Comparison of ENCODE assay signal across 9 mouse cellular contexts in the genomic region with DNA sequence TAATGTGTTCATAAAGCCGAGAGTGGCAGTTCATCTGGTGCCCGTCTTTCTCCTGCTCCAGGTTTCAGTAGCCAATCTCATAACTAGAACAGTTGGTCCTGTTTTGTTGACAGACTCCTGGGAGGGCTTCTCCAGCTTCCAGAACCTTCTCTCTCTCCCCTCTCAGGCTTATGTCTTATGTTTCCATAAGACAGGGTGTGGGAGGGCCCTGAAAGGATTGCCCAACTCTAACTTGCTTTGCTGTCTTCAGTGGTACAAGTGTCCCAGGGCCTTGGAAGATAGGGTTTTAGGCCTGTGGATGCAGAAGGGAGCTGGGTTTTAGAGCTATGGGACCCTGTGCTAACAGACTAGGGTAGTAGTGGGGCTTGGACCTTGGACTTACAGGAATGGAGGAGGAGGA. TPM values are rescaled to one million over a fixed set of nuclear protein-coding genes. Genes with fewer than 3 reads are reported as not detected.
DNase-seq lines count a peak whose midpoint lies in the region; ATAC-seq and TF ChIP-seq lines count a peak whose summit lies in the region.
"Had no signal": no experiment of that assay in that cellular context is flagged by ENCODE, and none has a peak within 500 bp of the region (broad histone marks: within the 10 kb centered on the region; RNA-seq: fewer than 3 reads in every experiment).

No protein-coding gene starts in this region.

- TF ChIP-seq POLR2A in limb, embryonic 14.5 days (IDR thresholded peaks at IDR 0.05; ENCODE audit: borderline replicate concordance, extremely low read depth, insufficient read depth, insufficient read length) = no peak

- H3K9me3 ChIP-seq in lung, postnatal 0 days (ENCODE audit: low read length) = no peaks in the 10 kb centered on the region
- no peaks in the 10 kb centered on the region for H3K9me3 ChIP-seq in limb, embryonic 14.5 days (ENCODE audit: control insufficient read depth, low read length)
- no peaks in the 10 kb centered on the region for H3K9me3 ChIP-seq in stomach, embryonic 15.5 days

- no peak for TF ChIP-seq EP300 in lung, postnatal 0 days (IDR thresholded peaks at IDR 0.05)

- TF ChIP-seq CTCF in lung, postnatal 0 days (IDR thresholded peaks at IDR 0.05) = no peak

- H3K4me3 ChIP-seq in lung, postnatal 0 days (ENCODE audit: low read depth, low read length) = peak overlapping the region; percentile 84; the same call in 1 of the 2 replicates
- H3K4me3 ChIP-seq in limb, embryonic 14.5 days (replicated peaks; ENCODE audit: low read length) = peak overlapping the region; percentile 93
- H3K4me3 ChIP-seq in stomach, embryonic 15.5 days (replicated peaks) = peak overlapping the region; percentile 95

- WGBS in lung, postnatal 0 days = 51% methylated on average over 2 of the region's 2 CpGs
- 51% methylated on average over 2 of the region's 2 CpGs for WGBS in limb, embryonic 14.5 days
- WGBS in stomach, embryonic 15.5 days = 71% methylated on average over 2 of the region's 2 CpGs

- H3K27ac ChIP-seq in lung, postnatal 0 days (ENCODE audit: low read length) = no peak overlapping the region
- H3K27ac ChIP-seq in limb, embryonic 14.5 days (replicated peaks; ENCODE audit: low read depth, low read length) = no peak overlapping the region
- H3K27ac ChIP-seq in stomach, embryonic 15.5 days = no peak overlapping the region; the same call in 1 of the 2 replicates

- intact Hi-C loops in left cerebral cortex, postnatal 25 days (cut with DNase I) = no loop called here

- H3K9ac ChIP-seq in lung, postnatal 0 days (replicated peaks; ENCODE audit: low read depth) = no peak overlapping the region
- H3K9ac ChIP-seq in limb, embryonic 14.5 days (ENCODE audit: low read depth, low read length, severe bottlenecking) = 0 out of 2 replicates have a peak overlapping the region, but pooled peaks have one; percentile 89
- peak overlapping the region; percentile 19; the same call in 1 of the 2 replicates for H3K9ac ChIP-seq in stomach, embryonic 15.5 days

- H3K4me1 ChIP-seq in lung, postnatal 0 days (ENCODE audit: insufficient read depth, low read depth, low read length) = peaks cover 23% of the 10 kb centered on the region; the same call in 1 of the 2 replicates
- peaks cover 20% of the 10 kb centered on the region for H3K4me1 ChIP-seq in limb, embryonic 14.5 days (ENCODE audit: control insufficient read depth, insufficient read depth, low read length)
- peaks cover 29% of the 10 kb centered on the region for H3K4me1 ChIP-seq in stomach, embryonic 15.5 days

- H3K27me3 ChIP-seq in lung, postnatal 0 days (replicated peaks; ENCODE audit: insufficient read depth, low read length) = no peaks in the 10 kb centered on the region
- H3K27me3 ChIP-seq in limb, embryonic 14.5 days (ENCODE audit: control insufficient read depth, insufficient read depth, low read length) = no peaks in the 10 kb centered on the region
- no peaks in the 10 kb centered on the region for H3K27me3 ChIP-seq in stomach, embryonic 15.5 days (replicated peaks)

- peaks cover 10% of the 10 kb centered on the region; the same call in 1 of the 2 replicates for H3K36me3 ChIP-seq in lung, postnatal 0 days (ENCODE audit: insufficient read depth, low read length)
- peaks cover 20% of the 10 kb centered on the region for H3K36me3 ChIP-seq in limb, embryonic 14.5 days (ENCODE audit: control insufficient read depth, insufficient read depth, low read length)
- H3K36me3 ChIP-seq in stomach, embryonic 15.5 days = 0 out of 2 replicates have a peak, but pooled peaks cover 7% of the 10 kb centered on the region

- no peak for ATAC-seq in lung, postnatal 0 days
- ATAC-seq in limb, embryonic 14.5 days (ENCODE audit: low FRiP score, low read depth) = no peak
- ATAC-seq in stomach, embryonic 15.5 days (ENCODE audit: insufficient read depth, low FRiP score, low read depth) = no peak

- peak overlapping the region; percentile 97 for H3K4me2 ChIP-seq in lung, postnatal 0 days (replicated peaks; ENCODE audit: low read depth, low read length)
- peak overlapping the region; percentile 95 for H3K4me2 ChIP-seq in limb, embryonic 14.5 days (replicated peaks; ENCODE audit: low read depth, low read length, severe bottlenecking)
- H3K4me2 ChIP-seq in stomach, embryonic 15.5 days = peak overlapping the region; percentile 95

- DNase-seq in adrenal gland, adult (ENCODE audit: inconsistent age in 2 of 2, low spot score in 1 of 2) = peak; percentile 17 to 57
- no peak for DNase-seq in adrenal gland, postnatal 14 days
- peak; percentile 55 for DNase-seq in lung, postnatal 0 days (ENCODE audit: low spot score)
- DNase-seq in lung, postnatal 4 days = no peak
- DNase-seq in limb, embryonic 14.5 days (ENCODE audit: low spot score) = no peak
- no peak for DNase-seq in adrenal gland, adult 2 months
- DNase-seq in left cerebral cortex, postnatal 25 days (ENCODE audit: low spot score in 2 of 2) = no peak

RNA-seq across cellular contexts. Expression of a gene that starts 1.8 kb away (rescaled TPM):
- total RNA-seq in adrenal gland, postnatal 14 days (2021) = 34.3 and 41.0 TPM in 2 replicates
- 8.4 and 9.1 TPM in 2 replicates for polyA plus RNA-seq in lung, postnatal 0 days (2015; fragmentation: Nextera tagmentation; extraction: Ambion mirVana)
- 31.0 and 35.4 TPM in 2 replicates for polyA plus RNA-seq in limb, embryonic 14.5 days (2012; rRNA removed)
- polyA plus RNA-seq in limb, embryonic 14.5 days (2014; fragmentation: Nextera tagmentation; extraction: Ambion mirVana) = 12.8 and 14.8 TPM in 2 replicates
- polyA plus RNA-seq in stomach, embryonic 15.5 days (2015; fragmentation: Nextera tagmentation; extraction: Ambion mirVana) = 11.5 and 11.9 TPM in 2 replicates
- 10 to 100 TPM; 36.5 to 49.5 TPM for total RNA-seq in adrenal gland, adult 2 months (2021)
- polyA plus RNA-seq in adrenal gland, adult 2 months (2012; rRNA removed) = 61.7 and 65.0 TPM in 2 replicates
- total RNA-seq in left cerebral cortex, postnatal 25 days (2021) = 10 to 100 TPM; 23.8 to 24.1 TPM

RNA-seq across cellular contexts. Expression of a gene that starts 30.3 kb away (rescaled TPM):
- 110 and 127 TPM in 2 replicates for total RNA-seq in adrenal gland, postnatal 14 days (2021)
- 243 and 261 TPM in 2 replicates for polyA plus RNA-seq in lung, postnatal 0 days (2015; fragmentation: Nextera tagmentation; extraction: Ambion mirVana)
- polyA plus RNA-seq in limb, embryonic 14.5 days (2012; rRNA removed) = 116 and 192 TPM in 2 replicates
- polyA plus RNA-seq in limb, embryonic 14.5 days (2014; fragmentation: Nextera tagmentation; extraction: Ambion mirVana) = 326 and 334 TPM in 2 replicates
- polyA plus RNA-seq in stomach, embryonic 15.5 days (2015; fragmentation: Nextera tagmentation; extraction: Ambion mirVana) = 308 and 336 TPM in 2 replicates
- 100 to 1,000 TPM in 1 of 2 experiments, 10 to 100 TPM in 1; 92.8 to 151 TPM for total RNA-seq in adrenal gland, adult 2 months (2021)
- polyA plus RNA-seq in adrenal gland, adult 2 months (2012; rRNA removed) = 48.1 and 48.3 TPM in 2 replicates
- 100 to 1,000 TPM in 1 of 2 experiments, 10 to 100 TPM in 1; 98.4 to 106 TPM for total RNA-seq in left cerebral cortex, postnatal 25 days (2021)

RNA-seq across cellular contexts. Expression of a gene that starts 30.5 kb away (rescaled TPM):
- 4.4 and 4.7 TPM in 2 replicates for total RNA-seq in adrenal gland, postnatal 14 days (2021)
- polyA plus RNA-seq in lung, postnatal 0 days (2015; fragmentation: Nextera tagmentation; extraction: Ambion mirVana) = 29.8 and 30.4 TPM in 2 replicates
- polyA plus RNA-seq in limb, embryonic 14.5 days (2012; rRNA removed) = 3.8 and 4.7 TPM in 2 replicates
- polyA plus RNA-seq in limb, embryonic 14.5 days (2014; fragmentation: Nextera tagmentation; extraction: Ambion mirVana) = 6.1 and 7.1 TPM in 2 replicates
- polyA plus RNA-seq in stomach, embryonic 15.5 days (2015; fragmentation: Nextera tagmentation; extraction: Ambion mirVana) = 6.7 and 6.9 TPM in 2 replicates
- total RNA-seq in adrenal gland, adult 2 months (2021) = 1 to 10 TPM; 5.2 to 9.9 TPM
- polyA plus RNA-seq in adrenal gland, adult 2 months (2012; rRNA removed) = 8.1 and 10.8 TPM in 2 replicates
- total RNA-seq in left cerebral cortex, postnatal 25 days (2021) = 10 to 100 TPM; 11.7 to 12.2 TPM
- polyA plus RNA-seq: erythroblast, embryonic 14.5 days had no signal

RNA-seq across cellular contexts. Expression of a gene that starts 35.5 kb away (rescaled TPM):
- 171 and 177 TPM in 2 replicates for total RNA-seq in adrenal gland, postnatal 14 days (2021)
- polyA plus RNA-seq in lung, postnatal 0 days (2015; fragmentation: Nextera tagmentation; extraction: Ambion mirVana) = 99.3 and 101 TPM in 2 replicates
- 198 and 206 TPM in 2 replicates for polyA plus RNA-seq in limb, embryonic 14.5 days (2012; rRNA removed)
- polyA plus RNA-seq in limb, embryonic 14.5 days (2014; fragmentation: Nextera tagmentation; extraction: Ambion mirVana) = 214 and 219 TPM in 2 replicates
- polyA plus RNA-seq in stomach, embryonic 15.5 days (2015; fragmentation: Nextera tagmentation; extraction: Ambion mirVana) = 200 and 222 TPM in 2 replicates
- total RNA-seq in adrenal gland, adult 2 months (2021) = 100 to 1,000 TPM; 136 to 160 TPM
- 94.1 and 119 TPM in 2 replicates for polyA plus RNA-seq in adrenal gland, adult 2 months (2012; rRNA removed)
- total RNA-seq in left cerebral cortex, postnatal 25 days (2021) = 10 to 100 TPM; 66.3 to 69.3 TPM

RNA-seq across cellular contexts. Expression of a gene that starts 47.8 kb away (rescaled TPM):
- total RNA-seq in adrenal gland, postnatal 14 days (2021) = 23.3 and 24.1 TPM in 2 replicates
- 45.4 and 48.4 TPM in 2 replicates for polyA plus RNA-seq in lung, postnatal 0 days (2015; fragmentation: Nextera tagmentation; extraction: Ambion mirVana)
- 58.3 and 72.3 TPM in 2 replicates for polyA plus RNA-seq in limb, embryonic 14.5 days (2012; rRNA removed)
- polyA plus RNA-seq in limb, embryonic 14.5 days (2014; fragmentation: Nextera tagmentation; extraction: Ambion mirVana) = 44.4 and 54.3 TPM in 2 replicates
- 49.7 and 51.8 TPM in 2 replicates for polyA plus RNA-seq in stomach, embryonic 15.5 days (2015; fragmentation: Nextera tagmentation; extraction: Ambion mirVana)
- total RNA-seq in adrenal gland, adult 2 months (2021) = 10 to 100 TPM; 20.1 to 27.2 TPM
- polyA plus RNA-seq in adrenal gland, adult 2 months (2012; rRNA removed) = 91.9 and 101 TPM in 2 replicates
- total RNA-seq in left cerebral cortex, postnatal 25 days (2021) = 10 to 100 TPM; 19.1 to 21.1 TPM

Comparison
In these comparisons a context has a peak if more than half of its experiments do, and no peak if none do; other contexts are left out.
1. DNase-seq: peak in adrenal gland, adult (2 of 2) and lung, postnatal 0 days (single experiment); none in adrenal gland, postnatal 14 days (single experiment), lung, postnatal 4 days (0 of 2), limb, embryonic 14.5 days (single experiment), adrenal gland, adult 2 months (single experiment) and left cerebral cortex, postnatal 25 days (0 of 2).
2. Peak in every context shown above with its lines, with median percentiles within 50 percentile points of each other: H3K4me2 ChIP-seq and H3K4me3 ChIP-seq.